Mouse (Mus musculus) bone marrow, adult 2 months (tissue): ENCODE data around the gene Wscd2.

ENCODE experiments used
- CTCF ChIP-seq: fragments of 200-500 bp; IDR thresholded peaks from 2 replicates; pipeline ENCODE4 v1.5.1; 2011; ENCODE audit warnings: low read length, control low read depth; ENCODE audit not compliant: control insufficient read depth, insufficient read depth
- POLR2A ChIP-seq: fragments of 200-500 bp; IDR thresholded peaks from 2 replicates; pipeline ENCODE4 v1.6.1; 2011; ENCODE audit warnings: low read depth, mild to moderate bottlenecking, control low read depth, low read length, borderline replicate concordance; ENCODE audit not compliant: control insufficient read depth

GRCm38 (mm10) chr5:113606121-113606520 lies 116.0 kb downstream of the Wscd2 start:
- TF ChIP-seq CTCF (no peak), POLR2A (no peak)
